Mouse (Mus musculus) liver, embryonic 12.5 days (tissue): Measurements from ENCODE around the gene 4933411K16Rik. TPM values are rescaled to one million over a fixed set of nuclear protein-coding genes. Genes with fewer than 3 reads are reported as not detected.

Experiments
- ATAC-seq: fragments of 200-750 bp; cut with Nextera tagmentation; 2 replicates; pipeline ENCODE4 v1.8.0; 2017; ENCODE audit warnings: moderate number of reproducible peaks, mild to moderate bottlenecking, moderate library complexity
- H3K27ac ChIP-seq: fragments of 300-500 bp; sonication (generic); 2 replicates; pipeline ENCODE4 v1.5.1; 2016; ENCODE audit warnings: mild to moderate bottlenecking
- H3K27me3 ChIP-seq: fragments of 300-500 bp; sonication (generic); replicated peaks from 2 replicates; pipeline ENCODE4 v1.6.1; 2016; ENCODE audit warnings: mild to moderate bottlenecking, moderate library complexity
- H3K36me3 ChIP-seq: fragments of 300-500 bp; sonication (generic); 2 replicates; pipeline ENCODE4 v1.6.1; 2016; ENCODE audit warnings: mild to moderate bottlenecking, moderate library complexity
- H3K4me1 ChIP-seq: fragments of 300-500 bp; sonication (generic); 2 replicates; pipeline ENCODE4 v1.6.1; 2016
- H3K4me2 ChIP-seq: fragments of 300-500 bp; sonication (generic); 2 replicates; pipeline ENCODE4 v1.6.1; 2016; ENCODE audit warnings: mild to moderate bottlenecking, moderate library complexity
- H3K4me3 ChIP-seq: fragments of 300-500 bp; sonication (generic); 2 replicates; pipeline ENCODE4 v1.5.1; 2016; ENCODE audit warnings: mild to moderate bottlenecking, moderate library complexity
- H3K9ac ChIP-seq: fragments of 300-500 bp; sonication (generic); 2 replicates; pipeline ENCODE4 v1.6.1; 2016; ENCODE audit warnings: mild to moderate bottlenecking, moderate library complexity
- H3K9me3 ChIP-seq: fragments of 300-500 bp; sonication (generic); replicated peaks from 2 replicates; pipeline ENCODE4 v1.6.1; 2016; ENCODE audit warnings: mild to moderate bottlenecking, moderate library complexity
- WGBS: fragments of 180-500 bp; shearing (Covaris S2); methylation state at CpG from one replicate; pipeline ENCODE4 v1.1.7; 2016; ENCODE audit not compliant: insufficient replicate concordance; 5-methylcytosine and 5-hydroxymethylcytosine counted together
- polyA plus RNA-seq: library from polyadenylated mRNA; unstranded; fragments of >200 nt; fragmentation: Nextera tagmentation; extraction: Ambion mirVana; gene quantifications from 2 replicates; pipeline ENCODE4 v1.2.1, GENCODE M21; 2016

4933411K16Rik gene
- polyA plus RNA-seq, 1 experiment from 2014 or later: 0.08 TPM

DNA sequence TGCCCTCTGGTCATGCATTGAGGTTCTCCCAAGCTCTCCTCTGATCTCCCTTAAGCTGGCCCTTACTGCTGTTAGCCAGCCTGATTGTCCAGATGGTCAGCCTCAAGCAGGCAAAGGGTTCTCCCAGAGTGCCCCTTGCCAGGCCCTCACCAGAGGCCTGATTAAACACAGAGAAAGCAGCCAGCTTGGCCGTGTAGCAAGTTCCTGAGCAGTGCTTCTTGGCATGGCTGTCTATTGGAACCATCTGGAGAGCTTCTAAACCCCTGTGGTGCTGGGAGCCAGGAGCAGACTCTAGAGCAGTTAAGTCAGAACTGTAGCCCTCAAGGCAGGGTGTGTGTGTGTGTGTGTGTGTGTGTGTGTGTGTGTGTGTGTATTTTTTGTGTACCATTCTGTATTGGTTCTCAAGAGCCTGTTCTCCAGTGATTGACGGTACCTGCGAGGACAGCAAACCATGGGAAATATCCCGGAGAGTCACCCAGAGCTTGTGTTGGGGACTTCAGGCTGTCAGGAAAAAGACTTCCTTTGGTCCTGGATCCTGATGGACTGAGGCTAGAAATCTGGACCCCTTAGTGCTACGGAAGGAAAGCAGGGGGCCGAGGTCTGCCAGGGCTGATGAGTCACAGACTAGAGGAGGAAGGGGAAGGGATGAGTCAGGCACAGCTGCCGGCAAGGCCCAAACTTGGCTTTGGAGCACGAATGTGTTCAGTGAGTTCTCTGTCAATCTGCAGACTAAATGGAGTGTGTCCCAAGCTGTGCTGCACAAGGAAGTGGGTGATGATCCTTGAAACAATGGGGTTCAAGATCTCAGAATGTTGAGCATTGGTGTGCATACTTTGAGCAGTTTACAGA lies 34.4 kb upstream of the 4933411K16Rik start:
- 46% methylated on average over 8 of the region's 8 CpGs for WGBS
- no peaks in the 10 kb centered on the region for H3K9me3 ChIP-seq
- no peak overlapping the region for H3K4me2 ChIP-seq
- H3K9ac ChIP-seq: no peak overlapping the region
- H3K36me3 ChIP-seq: no peaks in the 10 kb centered on the region
- H3K4me1 ChIP-seq: peaks cover 18% of the 10 kb centered on the region
- H3K4me3 ChIP-seq: no peak overlapping the region
- ATAC-seq: no peak
- H3K27ac ChIP-seq: peak overlapping the region; percentile 55; the same call in 1 of the 2 replicates
- no peaks in the 10 kb centered on the region for H3K27me3 ChIP-seq

GRCm38 (mm10) chr19:42019011-42019522 lies 33.0 kb upstream of the 4933411K16Rik start:
- 30% methylated on average over 4 of the region's 4 CpGs for WGBS
- Histone ChIP-seq H3K9ac (no peak overlapping the region), H3K27me3 (no peaks in the 10 kb centered on the region), H3K27ac (0 out of 2 replicates have a peak overlapping the region, but pooled peaks have one; percentile 12), H3K4me3 (no peak overlapping the region), H3K36me3 (no peaks in the 10 kb centered on the region), H3K9me3 (no peaks in the 10 kb centered on the region), H3K4me1 (peaks cover 18% of the 10 kb centered on the region), H3K4me2 (no peak overlapping the region)
- ATAC-seq: no peak

- no peak overlapping the region for H3K4me2 ChIP-seq
- WGBS: 73% methylated on average over 10 of the region's 10 CpGs
- no peaks in the 10 kb centered on the region for H3K27me3 ChIP-seq
- H3K27ac ChIP-seq: no peak overlapping the region
- H3K36me3 ChIP-seq: no peaks in the 10 kb centered on the region
- no peak overlapping the region for H3K4me3 ChIP-seq
- no peaks in the 10 kb centered on the region for H3K9me3 ChIP-seq
- H3K4me1 ChIP-seq: peaks cover 16% of the 10 kb centered on the region
- ATAC-seq: no peak
- no peak overlapping the region for H3K9ac ChIP-seq
Observed at GRCm38 (mm10) chr19:42021681-42022541, 30.1 kb upstream of the 4933411K16Rik start.

DNA sequence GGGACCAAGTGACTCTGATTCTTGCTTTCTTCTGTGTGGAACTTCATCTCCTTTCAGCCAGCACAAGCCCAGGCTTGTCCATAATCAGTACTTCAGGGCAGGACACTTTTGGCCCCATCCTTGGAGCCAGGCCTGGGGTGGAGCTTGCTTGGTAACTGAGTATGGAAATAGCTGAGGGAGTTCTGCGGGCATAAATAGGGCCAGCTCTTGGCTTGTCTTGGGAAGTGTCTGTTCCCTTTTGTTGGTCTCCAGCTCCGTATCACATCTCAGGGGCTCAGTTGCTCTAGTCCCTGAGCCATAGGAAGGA lies 29.6 kb upstream of the 4933411K16Rik start:
- Histone ChIP-seq H3K4me2 (no peak overlapping the region), H3K4me1 (peaks cover 11% of the 10 kb centered on the region), H3K36me3 (no peaks in the 10 kb centered on the region), H3K9ac (no peak overlapping the region), H3K9me3 (no peaks in the 10 kb centered on the region), H3K27ac (no peak overlapping the region), H3K4me3 (no peak overlapping the region), H3K27me3 (no peaks in the 10 kb centered on the region)
- 74% methylated on average over 2 of the region's 2 CpGs for WGBS
- ATAC-seq: no peak

GRCm38 (mm10) chr19:42026158-42026557 lies 25.9 kb upstream of the 4933411K16Rik start:
- Histone ChIP-seq H3K36me3 (no peaks in the 10 kb centered on the region), H3K27me3 (no peaks in the 10 kb centered on the region), H3K9me3 (no peaks in the 10 kb centered on the region), H3K4me1 (no peaks in the 10 kb centered on the region), H3K27ac (no peak overlapping the region), H3K4me2 (no peak overlapping the region), H3K9ac (no peak overlapping the region), H3K4me3 (no peak overlapping the region)
- peak; percentile 47; the same call in 1 of the 2 replicates for ATAC-seq
- whole genome bisulfite sequencing: 6% methylated on average over 5 of the region's 5 CpGs

DNA sequence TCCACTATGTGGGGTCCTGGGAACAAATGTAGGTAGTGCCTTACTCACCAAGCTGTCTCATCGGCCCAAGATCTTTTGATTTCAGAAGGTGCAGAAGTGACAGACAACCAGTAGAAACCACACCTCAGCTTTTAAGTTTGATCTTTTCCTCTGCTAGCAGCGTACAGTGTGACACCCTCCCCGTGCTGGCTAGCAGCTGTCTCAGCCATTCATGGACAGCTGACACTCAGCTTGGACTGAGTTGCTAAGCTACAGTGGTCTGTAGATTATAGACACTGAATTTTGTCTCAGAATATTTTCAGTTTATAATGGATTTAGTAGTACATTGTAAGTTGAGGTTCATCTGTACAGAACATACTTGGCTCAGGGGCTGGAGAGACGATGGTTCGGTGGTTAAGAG lies 20.9 kb upstream of the 4933411K16Rik start:
- no peak overlapping the region for H3K27ac ChIP-seq
- H3K9ac ChIP-seq: no peak overlapping the region
- H3K4me3 ChIP-seq: no peak overlapping the region
- H3K4me1 ChIP-seq: peaks cover 20% of the 10 kb centered on the region
- WGBS: 72% methylated on average over 5 of the region's 5 CpGs
- ATAC-seq: no peak
- H3K36me3 ChIP-seq: peaks cover 5% of the 10 kb centered on the region; the same call in 1 of the 2 replicates
- no peaks in the 10 kb centered on the region for H3K27me3 ChIP-seq
- H3K9me3 ChIP-seq: no peaks in the 10 kb centered on the region
- no peak overlapping the region for H3K4me2 ChIP-seq

- H3K9ac ChIP-seq: no peak overlapping the region
- H3K4me3 ChIP-seq: no peak overlapping the region
- no peaks in the 10 kb centered on the region for H3K9me3 ChIP-seq
- ATAC-seq: no peak
- 80% methylated on average over 14 of the region's 14 CpGs for WGBS
- H3K27me3 ChIP-seq: peaks cover 10% of the 10 kb centered on the region; the same call in 1 of the 2 replicates
- H3K27ac ChIP-seq: no peak overlapping the region
- no peak overlapping the region for H3K4me2 ChIP-seq
- H3K36me3 ChIP-seq: peaks cover 5% of the 10 kb centered on the region; the same call in 1 of the 2 replicates
- H3K4me1 ChIP-seq: peaks cover 20% of the 10 kb centered on the region
Observed at GRCm38 (mm10) chr19:42033611-42034010, 18.4 kb upstream of the 4933411K16Rik start.

- H3K9ac ChIP-seq: no peak overlapping the region
- peaks cover 14% of the 10 kb centered on the region for H3K27me3 ChIP-seq
- H3K4me3 ChIP-seq: no peak overlapping the region
- no peak overlapping the region for H3K27ac ChIP-seq
- H3K36me3 ChIP-seq: peaks cover 5% of the 10 kb centered on the region; the same call in 1 of the 2 replicates
- no peak overlapping the region for H3K4me2 ChIP-seq
- peak; percentile 34; the same call in 1 of the 2 replicates for ATAC-seq
- peaks cover 20% of the 10 kb centered on the region for H3K4me1 ChIP-seq
- H3K9me3 ChIP-seq: no peaks in the 10 kb centered on the region
- WGBS: 56% methylated on average over 9 of the region's 9 CpGs
Observed at GRCm38 (mm10) chr19:42034146-42034775, 17.8 kb upstream of the 4933411K16Rik start.

- ATAC-seq: no peak
- 54% methylated on average over 11 of the region's 11 CpGs for WGBS
- peaks cover 5% of the 10 kb centered on the region; the same call in 1 of the 2 replicates for H3K36me3 ChIP-seq
- H3K4me3 ChIP-seq: no peak overlapping the region
- no peak overlapping the region for H3K4me2 ChIP-seq
- no peak overlapping the region for H3K9ac ChIP-seq
- H3K27ac ChIP-seq: no peak overlapping the region
- H3K27me3 ChIP-seq: peaks cover 21% of the 10 kb centered on the region
- no peaks in the 10 kb centered on the region for H3K9me3 ChIP-seq
- peaks cover 20% of the 10 kb centered on the region for H3K4me1 ChIP-seq
Observed at GRCm38 (mm10) chr19:42034881-42035455, 17.1 kb upstream of the 4933411K16Rik start.

DNA sequence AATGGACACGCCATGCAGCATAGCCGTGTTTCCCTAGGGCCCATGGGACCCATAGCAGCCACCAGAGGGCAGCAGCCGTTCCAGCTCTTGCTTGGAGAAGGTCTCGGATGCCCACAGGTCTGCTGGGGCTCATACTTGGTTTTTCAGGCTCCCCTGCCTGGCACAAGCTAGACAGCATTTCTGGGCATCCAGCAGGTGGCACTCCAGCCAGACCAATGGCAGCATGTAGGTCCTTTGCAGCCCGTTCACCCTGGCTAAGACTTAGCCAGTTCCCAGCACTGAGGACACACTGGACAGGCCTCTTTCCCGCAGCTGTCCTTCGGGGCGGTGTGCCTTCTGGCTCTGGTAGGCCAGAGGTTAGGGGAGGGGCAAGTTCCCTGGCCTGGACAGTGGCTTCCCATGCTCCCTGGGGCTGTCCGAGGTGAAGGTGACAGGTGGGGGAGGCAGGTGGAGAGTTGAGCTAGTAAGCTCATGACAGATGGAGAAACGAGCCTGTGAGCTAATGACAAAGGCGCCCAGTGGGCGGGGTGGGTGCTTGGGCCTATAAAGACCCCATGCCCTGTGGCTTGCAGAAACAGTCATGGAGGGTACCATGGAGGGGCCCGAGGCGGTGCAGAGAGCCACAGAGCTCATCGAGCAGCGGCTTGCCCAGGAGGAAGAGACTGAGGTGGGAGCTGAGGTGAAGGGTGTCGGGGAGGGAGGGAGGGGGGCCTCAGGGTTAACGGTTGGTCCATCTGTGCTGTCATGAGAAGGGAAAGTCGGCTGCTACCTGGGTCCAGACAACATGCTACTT lies 16.4 kb upstream of the 4933411K16Rik start, which contains the start of gene Ankrd2:
Gene Ankrd2, plus strand, starts transcription at position 545 of the 793 bp plus-strand sequence.
- no peak within 1 kb of the TSS for H3K4me3 ChIP-seq
- H3K27ac ChIP-seq: no peak within 1 kb of the TSS
- peaks cover 28% of the 10 kb centered on the region for H3K27me3 ChIP-seq
- WGBS: 69% methylated on average over 19 of the region's 19 CpGs
- H3K4me1 ChIP-seq: peaks cover 20% of the 10 kb centered on the region
- peak; percentile 51; the same call in 1 of the 2 replicates for ATAC-seq
- H3K9ac ChIP-seq: no peak within 1 kb of the TSS; the same call in 1 of the 2 replicates
- H3K4me2 ChIP-seq: no peak within 1 kb of the TSS
- H3K36me3 ChIP-seq: peaks cover 5% of the 10 kb centered on the region; the same call in 1 of the 2 replicates
- H3K9me3 ChIP-seq: no peaks in the 10 kb centered on the region
